Mouse (Mus musculus): ENCODE measurements at regions not wholly inside any gene's neighbourhood (a gene's known extent, or its start where the extent isn't known, plus 50 kb on each side); places are given as distances from the start of the nearest gene placed in this dataset.

DNA sequence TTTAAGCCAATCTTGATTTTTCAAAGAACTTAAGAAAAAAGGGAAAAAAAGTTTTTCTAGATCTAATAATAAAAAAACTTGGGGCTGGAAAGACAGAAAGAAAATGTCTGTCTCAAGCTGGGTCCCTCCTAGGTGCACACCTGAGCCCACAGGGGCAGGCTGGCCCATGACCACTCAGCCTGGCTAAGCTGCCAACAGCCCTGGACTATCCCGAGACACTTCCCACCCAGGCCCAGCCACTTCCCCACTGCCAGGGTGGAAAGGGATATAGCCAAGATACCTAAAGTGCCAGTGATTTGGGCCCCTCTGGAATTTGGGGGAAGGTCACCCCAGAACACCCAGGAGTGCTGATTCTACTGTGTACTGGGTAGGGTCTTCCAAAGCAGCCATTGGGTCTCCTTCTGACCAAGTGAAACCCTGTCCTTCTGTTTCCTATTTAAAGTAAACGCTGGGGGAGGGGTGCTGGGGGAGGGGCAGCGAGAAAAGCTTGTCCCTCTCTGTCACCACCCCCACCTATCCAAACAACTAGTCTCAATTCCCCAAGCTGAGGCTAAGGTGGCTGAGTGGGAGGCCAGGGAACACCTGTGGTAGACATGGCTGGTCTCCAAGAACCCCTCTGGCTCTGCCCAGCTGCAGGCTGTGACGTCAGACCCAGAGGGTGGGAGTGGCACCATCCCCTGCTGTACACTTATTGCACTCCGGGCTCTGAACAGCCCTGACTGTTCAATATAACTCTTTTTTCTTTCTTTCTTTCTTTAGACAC lies 62.6 kb downstream of the Mcfd2 start:
- no peak for DNase-seq

DNA sequence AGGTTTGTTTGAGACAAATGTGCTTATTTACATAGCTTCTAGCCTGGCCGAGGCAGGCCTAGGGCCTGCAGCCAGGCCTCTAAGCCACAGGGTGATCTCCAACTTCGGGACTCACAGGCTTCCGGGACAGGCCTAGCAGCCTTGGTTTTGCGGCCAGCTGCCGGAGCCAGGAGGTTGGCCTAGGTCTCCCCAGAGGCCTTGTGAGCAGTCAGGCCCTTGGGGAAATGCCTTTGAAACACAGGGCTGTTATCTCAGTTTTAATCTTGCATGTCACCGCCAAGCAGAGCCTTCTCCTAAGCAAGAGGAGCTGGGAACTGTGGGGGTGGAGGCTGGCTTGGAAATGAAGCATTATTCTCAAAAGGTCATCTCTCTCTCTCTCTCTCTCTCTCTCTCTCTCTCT lies 63.2 kb downstream of the Mcfd2 start:
- no peak for DNase-seq

DNA sequence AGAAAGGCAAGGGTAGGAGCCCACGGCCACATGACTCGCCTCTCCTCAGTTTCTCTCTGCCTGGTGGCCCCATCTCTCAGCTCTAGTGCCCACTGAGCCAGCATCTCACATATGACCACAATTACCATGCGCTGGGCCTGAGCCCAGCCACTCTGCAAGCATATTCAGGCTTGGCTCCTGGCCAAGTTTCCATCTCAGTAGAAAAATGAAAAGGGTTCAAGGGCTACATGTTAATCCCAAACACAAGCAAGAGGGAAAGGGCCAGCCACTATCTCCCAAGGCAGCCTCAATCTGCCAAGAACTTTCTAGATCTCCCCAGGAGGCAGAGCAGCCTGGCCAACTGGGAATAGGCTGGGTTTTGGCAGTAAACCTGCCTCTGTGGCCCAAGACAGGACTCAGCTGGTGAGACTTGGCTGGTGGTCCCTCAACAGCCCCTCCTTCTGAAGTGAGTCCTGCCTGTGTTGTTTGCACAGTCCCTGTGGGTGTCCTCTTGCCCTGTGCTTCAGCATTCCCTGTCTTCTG lies 65.0 kb downstream of the Mcfd2 start:
- DNase-seq, result peak; percentile 30

DNA sequence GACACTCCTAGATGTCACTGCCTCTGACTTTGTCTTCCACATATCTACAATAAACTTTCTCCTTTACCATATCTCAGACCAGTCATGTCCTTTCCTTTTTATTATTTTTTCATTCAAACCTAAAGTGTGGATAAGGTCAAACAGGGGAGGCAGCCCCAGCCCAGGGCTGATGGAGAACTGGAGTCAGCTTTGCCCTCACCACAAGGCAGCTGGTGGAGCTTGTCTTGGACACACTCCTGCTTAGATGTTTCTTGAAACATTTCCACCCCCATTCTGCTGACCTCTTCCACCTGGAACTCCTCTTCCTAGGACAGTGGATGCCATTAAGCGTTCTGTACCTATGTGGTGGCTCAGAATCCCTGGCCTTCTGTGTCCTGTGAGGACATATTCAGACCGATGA lies 65.6 kb downstream of the Mcfd2 start:
- no peak for DNase-seq

DNA sequence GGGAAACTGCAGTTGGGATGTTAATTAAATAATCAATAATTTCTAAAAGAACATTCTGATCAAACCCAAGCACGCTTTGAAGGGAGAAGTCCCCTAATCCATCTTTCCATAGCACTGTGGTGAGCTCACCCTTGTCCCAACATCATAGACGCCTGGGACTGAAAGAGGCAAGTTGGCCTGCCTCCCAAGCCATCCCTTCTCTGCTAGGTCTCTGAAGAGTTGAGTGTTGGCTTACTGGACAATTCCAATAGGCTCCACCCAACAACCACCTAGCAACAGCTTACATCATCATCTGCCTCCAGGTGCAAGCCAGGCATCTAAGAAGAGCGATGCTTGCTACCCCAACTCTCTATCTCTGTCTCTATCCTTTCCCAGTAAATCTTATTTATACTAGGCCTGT lies 66.6 kb downstream of the Mcfd2 start:
- DNase-seq, result no peak

DNA sequence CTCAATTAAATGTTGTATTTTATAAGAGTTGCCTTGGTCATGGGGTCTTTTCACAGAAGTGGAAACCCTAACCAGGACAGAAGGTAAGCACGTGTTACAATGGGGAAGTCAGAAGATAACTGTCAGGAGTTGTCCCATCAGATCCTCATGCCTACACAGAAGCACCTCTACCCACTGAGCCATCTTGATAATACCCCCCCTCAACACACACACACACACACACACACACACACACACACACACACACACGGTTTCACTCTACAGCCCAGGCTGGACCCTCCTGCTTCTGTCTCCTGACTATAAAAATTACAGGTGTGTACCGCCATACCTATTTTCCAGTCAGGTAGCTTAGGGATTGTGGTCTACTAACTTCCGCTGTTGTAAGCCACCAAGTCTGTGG lies 68.3 kb downstream of the Mcfd2 start:
- DNase-seq, result no peak

DNA sequence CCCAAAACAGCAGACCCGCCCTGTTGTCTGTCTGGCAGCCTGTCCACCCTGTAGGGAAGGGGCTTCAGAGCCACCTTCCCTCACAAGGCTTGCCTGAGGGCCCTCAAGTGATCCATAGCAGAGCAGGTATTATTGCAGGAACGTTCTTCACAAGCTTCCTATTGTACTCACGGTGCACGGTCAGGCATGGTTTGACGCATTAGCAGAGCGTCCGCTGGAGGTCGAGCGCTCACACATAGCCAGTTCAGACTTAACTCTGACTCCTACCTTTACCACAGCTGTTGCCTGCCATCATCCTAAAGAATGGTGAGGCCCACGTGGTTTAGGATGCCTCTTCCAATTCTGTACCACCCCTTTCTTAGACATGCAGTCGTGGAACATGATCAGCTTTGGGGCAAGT lies 71.1 kb downstream of the Mcfd2 start:
- no peak for DNase-seq

DNA sequence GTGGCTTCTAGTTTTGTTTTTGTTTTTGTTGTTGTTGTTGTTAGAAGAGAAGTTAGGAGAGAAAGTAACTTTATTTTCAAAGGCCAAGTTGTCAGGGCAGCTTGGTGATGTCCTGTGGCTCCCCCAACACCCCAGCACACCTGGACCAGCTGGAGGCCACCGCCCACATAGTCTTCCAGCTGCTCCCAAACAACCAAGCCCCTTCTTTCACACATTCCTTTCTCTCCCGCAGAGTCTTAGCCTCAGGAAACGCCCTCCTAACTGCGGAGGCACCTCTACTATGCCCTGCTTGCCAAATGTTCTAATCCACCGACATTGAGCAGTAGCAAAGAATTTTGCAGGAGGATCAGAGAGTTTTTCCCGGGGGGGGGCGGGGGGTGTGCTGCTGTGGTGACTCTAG lies 72.3 kb downstream of the Mcfd2 start:
- no peak for DNase-seq

DNA sequence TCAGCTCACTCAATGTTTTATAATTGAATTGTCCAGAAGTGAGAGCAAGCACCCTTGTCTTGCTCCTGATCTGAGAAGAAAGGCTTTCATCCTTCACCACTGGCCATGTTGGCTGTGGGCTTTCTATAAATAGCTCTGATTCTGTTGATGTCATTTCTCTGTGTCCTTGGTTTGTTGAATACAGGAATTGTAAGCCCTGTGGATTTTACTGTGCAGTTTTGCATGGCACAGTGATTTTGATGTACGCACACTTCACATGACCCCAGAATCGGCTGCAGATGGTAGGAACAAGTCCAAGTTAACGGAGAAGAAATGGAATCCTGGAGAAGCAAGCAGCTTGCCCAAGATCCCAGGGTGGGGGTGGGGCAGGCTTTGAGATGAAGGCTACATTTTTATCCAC lies 76.1 kb downstream of the Mcfd2 start:
- no peak for DNase-seq
